Mouse (Mus musculus) bone marrow macrophage, adult 2 months (primary cell): ENCODE data around the gene B4galnt1. TPM values are rescaled to one million over a fixed set of nuclear protein-coding genes. Genes with fewer than 3 reads are reported as not detected.

Experiments used
- H3K27ac ChIP-seq: 2 replicates; pipeline ENCODE4 v1.5.1; 2012; ENCODE audit warnings: low read depth, low read length; ENCODE audit not compliant: insufficient read depth
- H3K4me1 ChIP-seq: 2 replicates; pipeline ENCODE4 v1.6.1; 2012; ENCODE audit warnings: low read length; ENCODE audit not compliant: control insufficient read depth, insufficient read depth
- H3K4me3 ChIP-seq: 2 replicates; pipeline ENCODE4 v1.5.1; 2012; ENCODE audit warnings: mild to moderate bottlenecking, low read length, moderate library complexity; ENCODE audit not compliant: insufficient read depth
- CTCF ChIP-seq: IDR thresholded peaks from 2 replicates; pipeline ENCODE4 v1.5.1; 2012; ENCODE audit warnings: low read depth, mild to moderate bottlenecking, low read length, moderate library complexity
- POLR2A ChIP-seq: IDR thresholded peaks from 2 replicates; pipeline ENCODE4 v1.6.1; 2012; ENCODE audit warnings: mild to moderate bottlenecking, low read depth, low read length, borderline replicate concordance
- polyA plus RNA-seq: library from polyadenylated mRNA; stranded (reverse); fragments of >200 nt; gene quantifications from 2 replicates; pipeline ENCODE4 v1.2.4, GENCODE M21; 2012; ENCODE audit not compliant: missing spikeins, insufficient read depth, insufficient read length

The B4galnt1 gene
- polyA plus RNA-seq, 1 experiment = 50.6 TPM

DNA sequence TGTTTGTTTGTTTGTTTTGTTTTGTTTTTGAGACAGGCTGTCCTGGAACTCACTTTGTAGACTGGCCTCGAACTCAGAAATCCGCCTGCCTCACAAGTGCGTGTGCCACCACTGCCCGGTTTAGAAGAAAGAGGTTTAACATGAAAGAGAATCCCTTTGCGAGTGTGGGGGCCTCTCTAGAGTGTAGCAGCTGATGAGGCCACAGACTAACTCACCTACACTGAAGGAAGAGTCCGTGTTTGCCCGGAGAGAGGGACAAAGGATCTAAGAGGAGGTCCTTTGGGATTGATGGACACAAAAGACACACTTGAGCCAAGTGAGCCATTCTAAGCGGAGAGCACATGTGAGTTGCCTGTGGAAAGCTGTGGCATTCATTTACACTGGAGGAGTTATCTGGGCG, 12.2 kb downstream of the B4galnt1 start:
- no peak overlapping the region for H3K4me3 ChIP-seq

DNA sequence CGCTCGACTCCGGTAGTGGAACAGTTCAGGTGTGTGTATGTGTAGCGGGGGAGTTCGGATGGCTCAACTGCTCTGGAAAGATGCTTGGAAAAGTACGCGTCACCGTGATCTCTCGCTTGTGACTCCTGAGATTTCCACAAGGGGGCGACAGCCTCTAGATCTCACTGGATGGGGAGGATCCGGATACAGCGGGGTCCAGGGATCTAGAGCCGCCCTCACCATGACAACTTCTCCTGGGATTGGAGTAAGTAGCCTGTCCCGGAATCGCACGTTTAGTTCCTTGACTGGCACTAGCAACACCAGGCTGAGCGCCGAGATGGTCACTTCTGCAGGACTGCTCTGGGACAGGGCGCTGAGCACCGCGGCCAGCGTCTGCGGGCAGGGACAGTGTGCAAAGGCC, 12.7 kb downstream of the B4galnt1 start:
- no peak overlapping the region for H3K27ac ChIP-seq
- H3K4me3 ChIP-seq = peak overlapping the region; percentile 35
- TF ChIP-seq POLR2A (no peak), CTCF (peak; percentile 85)
- H3K4me1 ChIP-seq = peaks cover 8% of the 10 kb centered on the region; the same call in 1 of the 2 replicates

More for the DNA sequence above, 12.2 kb downstream of the B4galnt1 start:
- H3K27ac ChIP-seq = no peak overlapping the region
- H3K4me1 ChIP-seq = peaks cover 8% of the 10 kb centered on the region; the same call in 1 of the 2 replicates
- TF ChIP-seq CTCF (no peak), POLR2A (no peak)

DNA sequence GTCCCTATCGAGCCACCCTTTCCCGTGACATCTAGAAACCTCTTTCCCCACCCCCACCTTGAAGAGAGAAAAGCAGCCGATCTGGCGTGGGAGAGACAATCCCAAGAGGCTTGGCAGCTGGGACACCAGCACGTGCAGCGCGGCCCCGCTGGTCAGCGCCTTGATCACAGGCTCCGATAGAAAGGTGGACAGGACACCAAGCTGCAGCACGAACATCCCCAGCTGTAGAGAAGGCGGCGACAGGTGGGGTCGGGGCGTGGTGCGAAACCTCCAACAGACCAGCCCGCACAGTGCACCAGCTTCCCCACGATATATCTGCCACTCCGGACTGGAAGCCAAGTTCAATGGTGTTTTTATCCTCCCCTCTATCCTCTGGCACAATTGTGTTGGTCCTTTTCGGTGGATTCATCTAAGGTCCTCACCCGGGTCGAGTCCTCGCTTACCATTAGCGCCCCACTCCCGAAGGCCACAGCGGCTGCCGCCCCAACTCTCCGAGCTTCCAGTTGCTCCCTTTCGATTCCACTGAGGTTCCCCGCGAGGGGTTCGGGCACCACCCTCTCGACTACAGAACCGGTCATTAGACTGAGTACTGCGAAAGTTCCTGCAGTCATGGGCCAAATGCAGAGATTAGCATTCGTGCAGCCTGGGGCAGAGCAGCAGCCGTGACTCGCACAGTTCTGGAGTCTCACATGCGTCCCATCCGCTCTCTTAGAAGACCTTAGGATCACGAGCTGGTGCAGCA, 13.4 kb downstream of the B4galnt1 start:
- peak overlapping the region; percentile 35 for H3K4me3 ChIP-seq

GRCm38 (mm10) chr10:127179871-127180694, 15.1 kb downstream of the B4galnt1 start, which contains the start of gene Slc26a10:
TSS of gene Slc26a10 (minus strand) at chr10:127180645.
- Histone ChIP-seq H3K4me3 (no peak within 1 kb of the TSS), H3K4me1 (peaks cover 8% of the 10 kb centered on the region; the same call in 1 of the 2 replicates), H3K27ac (no peak within 1 kb of the TSS)
- TF ChIP-seq POLR2A (no peak), CTCF (no peak)

More for the DNA sequence above, 13.4 kb downstream of the B4galnt1 start:
- TF ChIP-seq POLR2A (no peak), CTCF (no peak)
- Histone ChIP-seq H3K4me1 (peaks cover 8% of the 10 kb centered on the region; the same call in 1 of the 2 replicates), H3K27ac (no peak overlapping the region)

GRCm38 (mm10) chr10:127180695-127181047, 15.6 kb downstream of the B4galnt1 start:
- TF ChIP-seq CTCF (no peak), POLR2A (no peak)
- Histone ChIP-seq H3K27ac (no peak overlapping the region), H3K4me3 (no peak overlapping the region), H3K4me1 (peaks cover 8% of the 10 kb centered on the region; the same call in 1 of the 2 replicates)

- Histone ChIP-seq H3K27ac (no peak overlapping the region), H3K4me1 (peaks cover 8% of the 10 kb centered on the region; the same call in 1 of the 2 replicates), H3K4me3 (no peak overlapping the region)
- TF ChIP-seq POLR2A (no peak), CTCF (no peak)
These were observed 16.5 kb downstream of the B4galnt1 start for GRCm38 (mm10) chr10:127181566-127181965.

- H3K4me3 ChIP-seq = no peak overlapping the region
- no peak overlapping the region for H3K27ac ChIP-seq
- H3K4me1 ChIP-seq = peaks cover 8% of the 10 kb centered on the region; the same call in 1 of the 2 replicates
- TF ChIP-seq POLR2A = no peak
- no peak for TF ChIP-seq CTCF
These were observed 17.6 kb downstream of the B4galnt1 start for GRCm38 (mm10) chr10:127182624-127183023.

DNA sequence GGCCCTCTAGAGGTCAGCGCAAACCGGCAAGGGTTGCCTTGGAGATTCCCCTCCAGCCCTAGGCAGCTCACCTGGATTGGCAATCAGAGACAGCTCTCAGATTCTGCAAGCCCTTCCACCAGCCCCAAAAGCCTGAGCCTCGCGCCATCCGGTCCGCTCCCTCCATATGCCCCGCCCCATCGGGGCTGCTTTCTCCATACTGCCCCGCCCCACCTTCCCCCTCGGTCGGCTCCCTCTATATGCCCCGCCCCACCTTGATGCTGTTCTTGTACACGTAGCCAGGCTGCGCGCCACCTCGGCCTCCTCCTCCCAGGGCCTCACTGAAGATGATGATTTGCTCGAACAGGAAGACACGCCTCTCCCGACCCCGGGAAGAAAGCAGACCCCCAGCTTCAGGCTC, 18.7 kb downstream of the B4galnt1 start:
- no peak overlapping the region for H3K4me3 ChIP-seq
- TF ChIP-seq CTCF (no peak), POLR2A (no peak)
- no peak overlapping the region for H3K27ac ChIP-seq
- peaks cover under 1% of the 10 kb centered on the region; the same call in 1 of the 2 replicates for H3K4me1 ChIP-seq

DNA sequence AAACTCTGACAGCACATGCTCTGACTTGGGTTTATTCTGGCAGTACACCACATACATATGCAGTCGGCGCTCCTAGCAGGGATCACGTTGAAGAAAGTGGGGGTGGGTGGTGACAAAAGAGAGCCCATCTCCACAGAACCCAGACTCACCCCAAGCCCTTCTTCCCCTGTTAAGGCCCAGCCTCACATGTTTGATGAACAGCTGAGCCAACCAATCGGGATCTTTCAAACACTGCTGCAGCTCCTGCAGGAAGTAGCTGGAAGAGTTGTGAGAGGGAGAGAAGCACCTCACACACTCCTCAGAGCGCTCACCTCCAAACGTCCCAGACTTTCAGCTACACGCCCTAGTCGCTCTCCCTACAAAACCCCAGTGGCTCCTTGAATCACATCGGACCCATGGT, 20.1 kb downstream of the B4galnt1 start:
- no peak for TF ChIP-seq CTCF
- TF ChIP-seq POLR2A = no peak
- Histone ChIP-seq H3K4me3 (no peak overlapping the region), H3K27ac (no peak overlapping the region), H3K4me1 (no peaks in the 10 kb centered on the region)

GRCm38 (mm10) chr10:127185506-127185905, 20.5 kb downstream of the B4galnt1 start:
- H3K4me1 ChIP-seq = no peaks in the 10 kb centered on the region
- TF ChIP-seq POLR2A = no peak
- no peak for TF ChIP-seq CTCF

More at GRCm38 (mm10) chr10:127185506-127185905, 20.5 kb downstream of the B4galnt1 start:
- Histone ChIP-seq H3K4me3 (no peak overlapping the region), H3K27ac (no peak overlapping the region)
